Mouse (Mus musculus) 3T3-L1 (cell line): ENCODE results near the gene Etnk1.
A peak's percentile ranks its signal among the peaks of the same experiment; 100 is the strongest.
"Not testable (repeated sequence)": the region's sequence is repeated elsewhere in the genome, so short reads cannot be mapped to it uniquely, and the experiment has no call there.

ENCODE experiments used
- DNase-seq: peaks from one replicate; pipeline ENCODE4 v3.0.0-alpha.2; 2015; ENCODE audit warnings: low read depth, low spot score

Etnk1 gene

DNA sequence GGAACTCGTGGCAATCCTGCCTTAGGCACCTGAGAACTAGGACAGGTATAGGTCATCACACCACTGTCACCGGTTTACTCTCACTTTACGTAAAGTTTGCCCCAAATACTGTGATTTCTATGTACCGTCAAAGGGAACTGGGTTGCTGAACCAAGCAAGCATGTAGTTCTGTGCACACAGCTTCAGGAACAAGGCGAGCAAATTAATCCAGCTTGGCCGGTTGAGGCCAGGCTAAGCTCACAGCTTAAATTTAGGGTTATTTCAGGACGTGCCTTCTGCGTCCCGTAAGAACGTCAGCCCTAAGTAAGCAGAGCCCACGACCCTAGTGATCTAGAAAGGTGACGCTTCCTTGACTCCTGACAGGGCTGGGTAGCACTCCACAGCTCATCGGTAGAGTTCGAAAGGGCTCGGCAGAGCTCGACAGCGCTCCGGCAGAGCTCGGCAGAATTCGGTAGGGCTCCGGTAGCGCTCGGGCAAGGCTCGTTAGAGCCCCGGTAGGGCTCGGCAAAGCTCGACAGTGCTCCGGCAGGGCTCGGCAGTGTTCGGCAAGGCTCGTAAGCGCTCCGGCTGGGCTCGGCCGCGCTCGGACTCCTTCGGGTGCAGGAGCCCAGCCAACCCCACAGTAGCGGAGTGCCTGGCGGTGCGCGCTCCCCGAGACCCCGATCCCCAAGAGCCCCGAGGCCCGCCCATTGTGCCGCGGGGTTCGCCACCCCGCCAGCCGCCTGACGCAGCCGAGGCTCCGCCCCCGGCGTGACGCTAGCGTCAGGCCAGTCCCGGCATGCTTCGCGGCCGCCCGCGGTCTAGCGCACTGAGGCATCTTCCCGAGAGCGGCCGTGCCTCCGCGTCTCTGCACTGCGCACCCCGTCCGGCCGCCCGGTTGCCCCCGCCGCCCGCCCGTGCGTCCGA is at the start of gene Etnk1:
Etnk1 (plus strand) TSS at position 770 of the 906 bp plus-strand sequence.
- peak; percentile 88 for DNase-seq

DNA sequence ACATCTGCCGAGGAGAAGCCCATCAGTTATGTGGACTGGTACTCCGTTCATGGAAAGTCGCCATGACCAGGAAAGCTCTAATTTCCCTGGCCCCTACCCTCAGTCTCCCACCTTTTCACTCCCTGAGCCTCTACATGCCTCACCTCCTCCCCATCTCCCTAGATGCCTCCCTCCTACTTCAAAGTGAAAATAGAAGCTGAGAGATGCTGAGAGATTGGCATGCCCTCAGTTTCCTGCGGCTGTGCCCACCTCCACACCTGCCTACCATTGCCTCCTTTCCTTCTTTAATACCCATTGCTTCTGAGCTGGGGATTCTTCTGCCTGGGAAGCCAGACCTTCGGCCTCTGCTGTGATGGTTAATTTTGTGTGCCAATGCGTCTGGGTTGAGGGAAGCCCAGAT is 47.7 kb upstream of the Etnk1 start:
- no peak for DNase-seq

DNA sequence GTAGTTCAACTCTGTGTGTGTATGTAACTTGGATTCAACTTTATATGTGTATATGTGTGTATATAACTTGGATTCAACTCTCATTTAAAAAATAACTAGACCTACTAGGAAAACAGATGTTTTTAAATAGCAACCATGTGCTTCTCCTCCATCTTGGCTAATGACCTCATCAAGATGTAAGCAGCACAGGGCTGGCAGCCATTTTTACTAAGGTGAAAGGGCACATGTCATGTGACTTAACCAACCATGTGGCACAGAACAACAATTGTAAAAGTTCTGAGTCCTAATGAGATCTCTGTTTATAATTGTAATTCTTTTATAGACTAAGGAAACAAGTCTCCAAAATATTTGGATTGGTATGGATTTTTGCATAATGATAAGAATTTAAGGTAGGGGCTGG is 41.3 kb upstream of the Etnk1 start:
- no peak for DNase-seq

DNA sequence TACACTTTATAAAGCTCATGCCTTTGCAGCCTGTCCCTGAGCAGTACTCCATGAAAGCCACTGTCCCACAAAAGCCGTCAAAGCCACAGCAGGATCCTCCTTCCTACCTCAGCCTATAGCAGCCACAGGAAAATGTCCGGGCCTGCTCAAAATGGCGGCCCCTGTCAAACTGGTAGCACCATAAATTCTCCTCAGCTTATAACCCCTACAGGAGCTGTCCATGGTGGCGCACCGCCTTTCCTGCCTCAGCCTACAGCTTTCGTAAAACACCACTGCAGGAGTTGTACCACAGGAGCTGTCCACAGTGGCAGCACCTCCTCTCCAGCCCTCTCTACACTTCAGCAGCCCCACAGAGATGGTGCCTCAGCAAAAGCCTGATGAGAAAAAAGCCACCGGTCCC is 37.6 kb upstream of the Etnk1 start:
- peak; percentile 49 for DNase-seq

DNA sequence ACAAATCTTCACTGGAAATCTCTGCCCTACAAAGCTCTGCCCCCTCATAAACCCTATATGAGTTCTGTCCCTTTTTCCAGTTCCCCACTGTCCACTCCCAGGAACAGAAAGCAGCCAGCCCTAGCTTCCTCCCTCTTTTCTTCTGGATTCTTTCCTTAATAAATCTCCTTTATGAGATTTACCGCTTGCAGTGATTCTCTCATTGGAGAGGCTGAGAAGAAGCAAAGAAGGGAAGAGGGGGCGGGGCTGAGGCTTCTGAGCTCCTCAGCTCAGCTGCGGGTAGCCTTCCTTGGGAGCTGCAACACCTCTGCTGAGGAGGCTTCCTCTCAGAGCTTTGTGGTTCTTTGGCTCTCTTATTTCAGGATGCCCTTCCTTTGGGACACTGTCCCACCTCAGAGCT is 37.1 kb upstream of the Etnk1 start:
- DNase-seq = no peak

DNA sequence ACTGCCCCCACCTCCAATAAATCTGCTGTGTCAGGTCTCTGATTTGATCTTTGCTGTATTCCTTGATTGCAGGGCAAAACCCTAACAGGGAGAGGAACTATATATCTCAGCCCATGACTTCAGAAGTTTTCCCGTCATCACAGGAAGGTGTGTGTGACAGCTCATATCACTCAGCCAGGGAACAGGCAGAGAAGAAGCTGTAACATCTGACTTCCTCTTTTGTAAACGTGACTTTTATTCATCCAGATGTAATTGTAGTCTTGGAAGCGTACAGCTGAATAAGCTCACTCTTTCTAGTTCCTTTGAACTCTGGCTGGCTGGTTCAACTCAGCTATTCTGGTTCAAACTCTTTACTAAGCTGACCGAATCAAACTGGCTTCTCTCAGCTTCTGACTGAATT is 36.6 kb upstream of the Etnk1 start:
- DNase-seq = no peak

DNA sequence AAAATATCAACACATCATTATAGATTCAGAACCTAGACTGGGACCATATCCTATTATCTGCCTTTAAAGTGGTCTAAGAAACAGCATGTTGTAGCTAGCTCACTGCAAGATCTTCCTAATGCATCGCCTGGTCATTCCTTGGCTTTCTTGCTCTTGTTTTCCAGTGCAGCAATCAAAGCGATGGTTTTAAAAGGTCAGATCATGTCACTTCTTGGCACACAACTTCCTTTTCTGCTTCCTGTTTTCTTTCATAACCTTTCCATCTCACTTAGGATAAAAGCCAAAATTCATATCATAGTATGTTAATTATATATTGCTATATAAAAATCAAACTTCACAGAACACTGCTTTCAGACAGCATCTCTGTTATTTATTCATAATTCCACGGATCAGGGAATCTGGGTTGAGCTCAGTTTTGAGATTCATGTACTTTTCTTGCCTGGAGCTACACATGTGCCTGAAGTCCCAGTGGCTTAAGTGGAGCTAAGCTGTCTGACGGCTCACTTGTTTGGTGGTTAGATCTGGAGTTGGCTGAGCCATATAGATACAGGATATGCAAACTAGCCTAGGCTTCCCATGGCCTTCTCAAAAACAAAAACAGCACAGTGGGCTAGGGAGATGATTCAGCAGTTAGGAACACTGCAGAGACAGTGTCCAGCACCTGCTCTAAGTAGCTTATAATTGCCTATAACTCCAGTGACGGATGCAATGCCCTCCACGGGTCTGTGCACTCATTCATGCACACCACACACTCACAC is 34.9 kb upstream of the Etnk1 start:
- no peak for DNase-seq

DNA sequence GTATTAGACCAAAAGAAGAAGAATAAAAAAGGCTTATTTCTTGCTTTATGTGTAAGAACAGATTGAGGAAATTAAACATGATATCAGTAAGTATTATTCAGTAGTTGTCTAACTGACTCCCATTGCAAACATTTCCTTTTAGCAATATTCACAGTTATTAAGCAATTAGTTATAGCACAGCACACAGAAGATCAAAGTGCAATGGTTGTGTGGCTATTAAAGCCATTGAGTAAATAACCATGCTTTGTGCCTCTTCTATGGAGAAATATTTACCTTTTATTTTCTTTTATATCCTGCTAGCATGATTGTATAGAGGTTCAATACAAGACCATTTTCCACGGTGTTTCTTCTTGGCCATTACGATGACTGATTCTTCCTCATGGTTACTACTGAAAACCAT is 33.9 kb upstream of the Etnk1 start:
- no peak for DNase-seq

DNA sequence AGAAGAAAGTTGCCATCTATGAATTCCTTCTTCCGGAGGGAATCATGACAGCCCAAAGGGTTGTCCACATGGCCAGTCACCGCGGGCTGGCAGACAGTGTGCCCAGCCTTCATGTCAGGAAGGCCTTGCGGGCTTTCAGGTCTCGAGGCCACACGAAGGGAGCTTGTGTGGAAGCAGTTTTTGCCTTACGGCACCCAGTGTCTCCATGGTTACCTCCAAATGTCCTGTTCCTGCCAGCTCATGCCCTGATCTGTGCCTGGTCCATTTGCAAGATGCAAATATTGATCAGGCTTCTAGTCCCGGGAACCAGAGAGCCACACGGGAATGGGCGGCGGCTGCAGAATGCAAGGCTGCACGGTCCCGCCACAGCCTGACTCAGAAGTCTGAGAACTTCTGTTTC is 31.9 kb upstream of the Etnk1 start:
- DNase-seq = no peak

DNA sequence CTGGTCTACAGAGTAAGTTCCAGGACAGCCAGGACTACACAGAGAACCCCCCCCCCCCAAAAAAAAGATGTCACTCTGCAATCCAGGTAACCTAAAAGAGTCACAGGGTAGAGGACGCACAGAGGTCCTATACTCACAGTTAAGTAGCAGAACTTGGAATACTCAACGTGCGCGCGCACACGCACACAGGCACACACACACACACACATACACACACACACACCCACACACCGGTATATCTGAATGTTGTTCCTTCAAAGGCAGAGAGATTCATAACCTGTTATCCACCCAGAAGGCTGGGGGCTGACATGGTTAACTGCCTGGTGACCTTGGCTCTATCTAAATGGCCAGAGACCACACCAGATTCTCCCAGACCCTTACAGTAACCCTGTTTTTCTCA is 30.3 kb upstream of the Etnk1 start:
- DNase-seq = no peak

DNA sequence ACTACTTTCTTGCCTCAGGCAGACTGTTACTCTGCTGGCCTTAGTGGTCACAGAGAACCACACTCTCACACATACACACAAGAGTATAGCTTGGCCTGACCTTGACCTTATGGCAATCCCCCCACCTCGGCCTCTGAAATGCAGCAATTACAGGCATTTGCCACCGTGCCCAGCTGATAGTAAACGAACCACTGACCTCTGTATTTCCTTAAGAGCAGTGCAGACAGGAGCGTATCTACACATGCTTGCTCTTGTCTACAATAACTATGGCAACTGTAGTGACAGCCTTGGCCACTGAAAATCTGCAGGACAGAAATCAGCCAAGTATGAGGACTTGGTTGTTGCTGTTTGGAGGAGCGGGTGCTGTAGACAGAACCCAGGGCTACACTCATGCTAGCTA is 29.7 kb upstream of the Etnk1 start:
- DNase-seq = no peak

DNA sequence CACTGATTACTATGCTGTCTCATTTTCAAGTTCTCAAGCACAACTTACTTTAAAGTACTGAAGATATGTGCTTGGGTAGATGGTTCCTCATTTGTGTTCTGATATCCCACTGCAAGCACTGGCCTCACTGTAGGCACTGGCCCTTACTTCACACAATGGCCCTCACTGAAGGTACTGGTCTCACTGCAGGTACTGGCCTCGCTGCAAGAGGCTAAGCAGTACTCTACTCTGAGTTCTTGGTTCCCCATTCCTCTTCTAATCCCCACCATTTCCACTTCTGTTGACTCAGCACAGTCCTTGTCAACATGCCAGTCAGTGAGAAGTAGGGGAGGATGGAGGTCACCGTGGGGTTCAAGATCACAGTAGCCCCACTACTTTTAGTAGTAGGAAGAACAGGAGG is 27.6 kb upstream of the Etnk1 start:
- DNase-seq = no peak

DNA sequence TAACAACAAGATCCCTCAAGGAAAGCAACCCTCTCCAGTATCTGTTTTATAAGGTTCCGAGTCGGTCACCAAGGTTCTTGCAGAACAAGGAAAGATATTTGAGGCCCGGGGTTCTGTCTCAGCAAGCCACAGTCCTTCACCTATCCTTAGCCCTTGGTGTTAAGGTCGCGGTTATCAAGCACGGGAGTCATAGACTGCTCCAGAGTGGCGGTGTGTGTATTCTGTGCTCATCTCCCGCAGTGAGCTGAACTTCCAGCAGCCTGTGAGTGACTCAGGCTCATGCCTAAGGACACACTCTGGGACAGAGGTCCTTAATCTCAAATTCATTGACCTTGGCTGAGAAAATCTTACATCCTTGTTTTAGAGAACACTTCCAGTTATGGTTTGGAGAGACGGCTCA is 26.1 kb upstream of the Etnk1 start:
- DNase-seq = no peak

DNA sequence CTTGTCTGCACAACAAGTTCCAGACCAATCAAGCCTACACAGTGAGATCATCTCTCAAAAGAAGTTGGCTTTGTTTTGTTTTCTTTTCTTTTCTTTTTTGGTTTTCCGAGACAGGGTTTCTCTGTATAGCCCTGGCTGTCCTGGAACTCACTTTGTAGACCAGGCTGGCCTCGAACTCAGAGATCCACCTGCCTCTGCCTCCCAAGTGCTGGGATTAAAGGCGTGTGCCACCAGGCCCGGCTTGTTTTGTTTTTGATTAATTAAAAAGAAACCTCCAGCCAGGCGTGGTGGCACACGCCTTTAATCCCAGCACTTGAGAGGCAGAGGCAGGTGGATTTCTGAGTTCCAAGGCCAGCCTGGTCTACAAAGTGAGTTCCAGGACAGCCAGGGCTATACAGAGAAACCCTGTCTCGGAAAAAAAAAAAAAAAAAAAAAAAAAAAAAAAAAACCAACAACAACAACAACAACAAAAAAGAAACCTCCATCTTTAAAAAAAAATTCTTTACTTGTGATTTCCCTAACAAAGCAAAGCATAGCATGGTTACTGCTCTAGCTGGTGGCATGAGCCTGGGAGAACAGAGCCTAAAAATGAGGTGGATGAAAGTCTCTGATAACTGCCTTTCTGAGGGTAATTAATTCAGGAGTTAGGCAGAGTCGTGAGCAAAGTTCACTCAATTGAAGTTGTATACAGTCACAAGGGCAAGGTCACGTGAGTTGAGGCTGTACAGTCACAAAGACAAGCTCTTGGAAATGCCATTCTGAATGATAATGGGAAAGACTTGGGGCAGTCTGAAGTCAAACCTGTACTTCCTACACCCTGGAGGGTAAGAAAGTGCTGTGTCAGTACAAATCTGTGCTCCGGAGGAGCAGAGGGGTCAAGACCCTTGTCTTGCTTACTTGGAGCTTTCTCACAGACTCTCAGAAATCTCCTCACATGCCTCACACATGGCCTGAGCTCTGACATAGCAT is 25.1 kb upstream of the Etnk1 start:
- DNase-seq = not testable (repeated sequence)

DNA sequence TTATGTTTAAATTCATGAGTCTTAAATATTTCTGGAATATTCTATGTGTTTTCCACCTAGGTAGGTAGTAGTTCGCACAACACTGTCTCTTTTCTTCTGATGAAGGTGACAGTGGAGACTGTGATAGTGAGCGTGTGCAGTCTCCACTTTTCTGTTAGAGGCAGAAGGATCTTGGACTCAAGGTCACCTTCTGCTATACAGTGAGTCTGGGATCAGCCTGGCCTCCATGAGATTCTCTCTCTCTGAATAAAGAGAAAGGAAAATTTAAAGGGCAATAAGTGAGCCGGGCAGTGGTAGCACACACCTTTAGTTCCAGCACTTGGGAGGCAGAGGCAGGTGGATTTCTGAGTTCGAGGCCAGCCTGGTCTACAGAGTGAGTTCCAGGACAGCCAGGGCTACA is 24.2 kb upstream of the Etnk1 start:
- no peak for DNase-seq

DNA sequence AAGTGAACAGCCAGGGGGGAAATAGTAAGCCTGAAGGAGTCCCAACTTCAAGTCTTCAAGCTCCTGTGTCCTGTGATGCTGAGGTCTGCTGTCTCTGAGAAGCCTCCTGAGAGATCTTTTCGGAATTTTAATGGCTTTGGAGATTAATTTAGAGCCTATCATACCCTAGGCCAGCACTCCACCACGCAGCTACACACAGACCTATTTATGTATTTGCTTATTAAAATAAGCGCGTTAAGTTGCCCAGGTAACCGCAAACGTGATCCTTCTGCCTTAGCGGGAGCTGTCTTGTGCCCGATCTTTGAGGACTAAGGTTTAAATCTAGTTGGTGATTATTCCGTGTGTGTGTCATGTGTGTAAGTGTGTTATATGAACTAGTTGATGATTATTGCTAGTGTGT is 23.7 kb upstream of the Etnk1 start:
- no peak for DNase-seq

DNA sequence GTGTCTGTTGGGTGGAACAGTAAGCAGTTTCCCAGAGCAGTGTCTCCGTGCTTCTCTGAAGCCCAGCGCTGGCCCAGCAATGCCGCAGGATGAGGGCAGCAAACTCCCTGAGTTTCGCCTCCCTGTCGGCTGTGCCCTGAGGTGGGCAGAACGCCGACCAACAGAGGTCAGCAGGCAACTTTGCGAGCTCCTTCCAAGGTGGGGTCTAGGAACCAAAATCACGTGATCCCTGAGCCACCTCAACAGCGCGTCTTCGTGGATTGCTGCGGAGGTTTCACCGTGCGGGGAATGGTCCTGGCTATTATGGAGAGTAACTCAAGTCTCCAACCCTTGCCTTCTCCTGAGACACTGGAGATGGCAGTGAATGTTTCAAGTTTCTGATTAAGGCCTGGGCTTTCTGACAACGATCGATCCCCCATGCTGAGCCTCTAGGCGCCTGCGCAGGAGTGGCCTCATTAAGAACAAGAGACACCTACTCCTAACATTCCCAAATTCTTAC is 23.2 kb upstream of the Etnk1 start:
- DNase-seq = no peak

DNA sequence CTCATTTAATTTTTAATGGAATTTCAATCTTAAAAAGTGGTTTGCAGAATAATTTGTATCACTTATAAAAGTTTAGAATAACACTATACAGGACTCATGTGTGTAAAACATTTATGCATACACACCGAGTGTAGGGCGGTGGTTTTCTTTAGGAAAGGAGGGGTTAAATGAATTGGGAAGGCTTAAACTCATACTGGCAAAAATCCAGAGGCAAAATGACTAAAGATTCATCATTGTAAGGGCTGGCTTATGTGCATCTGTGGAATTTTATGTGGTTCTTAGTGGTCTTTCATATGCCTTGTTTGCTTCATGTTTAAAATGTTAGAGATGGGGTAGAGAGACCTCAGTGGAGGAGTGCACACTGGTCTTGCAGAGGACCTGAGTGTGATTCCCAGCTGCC is 22.5 kb upstream of the Etnk1 start:
- DNase-seq = peak; percentile 63

DNA sequence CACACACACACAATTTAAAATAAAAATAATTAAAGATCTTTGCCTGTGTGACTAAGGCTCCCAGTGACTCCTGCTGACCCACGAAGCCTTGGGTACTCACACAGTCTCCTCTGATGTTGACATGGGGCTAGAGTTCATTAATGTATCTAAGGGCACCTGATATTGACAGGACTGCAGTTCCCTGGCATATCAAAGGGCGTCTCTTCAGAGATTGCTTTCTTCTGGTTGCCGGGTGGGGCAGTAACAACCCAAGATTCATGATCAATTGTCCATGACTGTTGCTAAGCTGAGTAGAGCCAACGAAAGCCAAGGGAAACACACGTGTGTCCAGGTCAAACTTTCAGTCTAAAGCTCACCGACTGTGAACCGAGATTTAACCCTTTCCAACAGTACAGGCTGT is 22.0 kb upstream of the Etnk1 start:
- DNase-seq = no peak

DNA sequence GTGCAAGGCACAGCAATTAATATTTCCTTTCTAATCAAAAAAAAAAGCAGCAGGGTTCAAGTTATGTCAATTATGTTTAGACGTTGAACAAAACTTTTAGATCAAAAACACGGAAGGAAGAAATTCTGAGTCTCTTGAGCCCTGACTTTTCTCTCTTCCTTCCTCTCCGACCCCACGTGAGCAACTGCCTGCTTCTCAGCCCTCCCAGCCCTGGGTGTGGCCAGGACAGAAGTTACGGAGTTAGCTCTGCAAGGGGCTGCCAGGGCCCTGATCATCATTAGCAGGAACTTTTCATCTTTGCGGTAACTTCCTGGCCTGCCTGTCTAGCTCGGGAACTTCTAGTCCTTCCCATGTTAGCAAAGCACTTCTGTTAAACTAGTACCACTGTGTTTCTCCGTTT is 20.3 kb upstream of the Etnk1 start:
- DNase-seq = no peak

DNA sequence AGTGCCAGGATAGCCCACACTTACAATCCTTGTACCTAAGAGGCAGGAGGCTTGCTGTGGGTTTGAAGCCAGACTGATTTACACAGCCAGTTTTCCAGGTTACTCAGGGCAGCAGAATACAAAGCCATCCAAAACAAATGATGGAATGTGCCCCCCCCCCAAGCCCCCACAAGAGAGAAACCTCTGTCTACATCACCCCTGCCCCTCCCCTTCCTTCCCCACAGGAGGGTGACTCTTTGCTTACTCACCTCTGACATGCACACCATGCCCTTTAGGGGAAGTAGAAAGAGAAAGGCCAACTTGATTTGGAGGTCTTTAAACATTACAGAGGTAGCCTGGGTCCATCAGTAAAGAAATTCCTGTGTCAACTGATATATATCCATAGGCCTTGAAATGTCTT is 18.2 kb upstream of the Etnk1 start:
- peak; percentile 69 for DNase-seq
